Mouse (Mus musculus): ENCODE results near the gene Rufy4.

Rufy4 gene

GRCm38 (mm10) chr1:74106214-74106613, 19.1 kb upstream of the Rufy4 start:
- no peak for DNase-seq (ENCODE audit: low spot score)

GRCm38 (mm10) chr1:74107931-74108618, 17.3 kb upstream of the Rufy4 start:
- DNase-seq (ENCODE audit: low spot score) = no peak

GRCm38 (mm10) chr1:74109670-74110069, 15.7 kb upstream of the Rufy4 start:
- DNase-seq (ENCODE audit: low spot score) = no peak

GRCm38 (mm10) chr1:74110932-74111695, 14.2 kb upstream of the Rufy4 start:
- no peak for DNase-seq (ENCODE audit: low spot score)

- DNase-seq (ENCODE audit: low spot score) = no peak
Measured at GRCm38 (mm10) chr1:74111696-74112030, 13.7 kb upstream of the Rufy4 start.

- no peak for DNase-seq (ENCODE audit: low spot score)
Measured at GRCm38 (mm10) chr1:74113071-74113470, 12.3 kb upstream of the Rufy4 start.

- no peak for DNase-seq (ENCODE audit: low spot score)
Measured at GRCm38 (mm10) chr1:74117876-74118275, 7.5 kb upstream of the Rufy4 start.

GRCm38 (mm10) chr1:74119115-74119514, 6.2 kb upstream of the Rufy4 start:
- DNase-seq (ENCODE audit: low spot score) = no peak

GRCm38 (mm10) chr1:74121138-74121537, 4.2 kb upstream of the Rufy4 start:
- no peak for DNase-seq (ENCODE audit: low spot score)

- DNase-seq (ENCODE audit: low spot score) = no peak
Measured at GRCm38 (mm10) chr1:74121821-74122576, 3.3 kb upstream of the Rufy4 start.

- no peak for DNase-seq (ENCODE audit: low spot score)
Measured at GRCm38 (mm10) chr1:74123215-74123614, 2.1 kb upstream of the Rufy4 start.

- DNase-seq (ENCODE audit: low spot score) = no peak
Measured at GRCm38 (mm10) chr1:74124021-74124981, 1.0 kb upstream of the Rufy4 start, which contains the start of gene Tns1. Gene Tns1, minus strand, starts transcription at chr1:74124449.

- no peak for DNase-seq (ENCODE audit: low spot score)
Measured at GRCm38 (mm10) chr1:74130883-74131659, 5.7 kb downstream of the Rufy4 start.

- no peak for DNase-seq (ENCODE audit: low spot score)
Measured at GRCm38 (mm10) chr1:74132011-74132410, 6.7 kb downstream of the Rufy4 start.

- DNase-seq (ENCODE audit: low spot score) = no peak
Measured at GRCm38 (mm10) chr1:74133954-74134353, 8.6 kb downstream of the Rufy4 start.

GRCm38 (mm10) chr1:74135326-74135950, 10.1 kb downstream of the Rufy4 start:
- no peak for DNase-seq (ENCODE audit: low spot score)

- DNase-seq (ENCODE audit: low spot score) = no peak
Measured at GRCm38 (mm10) chr1:74139415-74139814, 14.1 kb downstream of the Rufy4 start.

- DNase-seq (ENCODE audit: low spot score) = no peak
Measured at GRCm38 (mm10) chr1:74141781-74142180, 16.4 kb downstream of the Rufy4 start.

- DNase-seq (ENCODE audit: low spot score) = no peak
Measured at GRCm38 (mm10) chr1:74149106-74149885, 24.0 kb downstream of the Rufy4 start.

GRCm38 (mm10) chr1:74150101-74150500, 24.8 kb downstream of the Rufy4 start:
- no peak for DNase-seq (ENCODE audit: low spot score)
